Mouse (Mus musculus) liver, postnatal 0 days (tissue): Measurements from ENCODE around the gene Fam205a3. TPM values are rescaled to one million over a fixed set of nuclear protein-coding genes. Genes with fewer than 3 reads are reported as not detected.
"Not testable (repeated sequence)": the region's sequence is repeated elsewhere in the genome, so short reads cannot be mapped to it uniquely, and the experiment has no call there.

Experiments
- ATAC-seq: fragments of 200-750 bp; cut with Nextera tagmentation; 2 replicates; pipeline ENCODE4 v1.8.0; 2017; ENCODE audit warnings: mild to moderate bottlenecking, moderate library complexity
- DNase-seq: peaks from one replicate; pipeline ENCODE4 v3.0.0-alpha.2; 2016
- H3K27ac ChIP-seq: fragments of 300-500 bp; sonication (generic); 2 replicates; pipeline ENCODE4 v1.5.1; 2014; ENCODE audit warnings: antibody characterized with exemption, moderate library complexity, mild to moderate bottlenecking, low read depth
- H3K27me3 ChIP-seq: fragments of 300-500 bp; sonication (generic); 2 replicates; pipeline ENCODE4 v1.6.1; 2014; ENCODE audit warnings: low read length, control low read depth, mixed read lengths; ENCODE audit not compliant: insufficient read depth
- H3K36me3 ChIP-seq: fragments of 300-500 bp; sonication (generic); replicated peaks from 2 replicates; pipeline ENCODE4 v1.6.1; 2014; ENCODE audit warnings: mild to moderate bottlenecking, control low read depth, low read length, moderate library complexity, mixed read lengths; ENCODE audit not compliant: insufficient read depth
- H3K4me1 ChIP-seq: fragments of 300-500 bp; sonication (generic); 2 replicates; pipeline ENCODE4 v1.6.1; 2014; ENCODE audit warnings: antibody characterized with exemption, mild to moderate bottlenecking, control low read depth; ENCODE audit not compliant: insufficient read depth
- H3K4me2 ChIP-seq: fragments of 300-500 bp; sonication (generic); 2 replicates; pipeline ENCODE4 v1.6.1; 2014; ENCODE audit warnings: low read depth, mild to moderate bottlenecking, low read length, moderate library complexity, mixed read lengths
- H3K4me3 ChIP-seq: fragments of 300-500 bp; sonication (generic); 2 replicates; pipeline ENCODE4 v1.5.1; 2014; ENCODE audit warnings: low read depth, low read length
- H3K9ac ChIP-seq: fragments of 300-500 bp; sonication (generic); replicated peaks from 2 replicates; pipeline ENCODE4 v1.6.1; 2014; ENCODE audit warnings: mild to moderate bottlenecking, moderate library complexity
- H3K9me3 ChIP-seq: fragments of 300-500 bp; sonication (generic); 2 replicates; pipeline ENCODE4 v1.6.1; 2016; ENCODE audit warnings: mild to moderate bottlenecking, control low read depth, low read length, mixed read lengths
- WGBS: fragments of 180-500 bp; shearing (Covaris S2); extraction: QIAGEN DNeasy Blood & Tissue Kit; methylation state at CpG from one replicate; pipeline ENCODE4 v1.1.7; 2014; ENCODE audit not compliant: insufficient replicate concordance; 5-methylcytosine and 5-hydroxymethylcytosine counted together
- polyA plus RNA-seq: library from polyadenylated mRNA; unstranded; fragments of >200 nt; fragmentation: Nextera tagmentation; extraction: Ambion mirVana; gene quantifications from 2 replicates; pipeline ENCODE4 v1.2.1, GENCODE M21; 2015

Gene Fam205a3
- not detected in 2 replicates for polyA plus RNA-seq

DNA sequence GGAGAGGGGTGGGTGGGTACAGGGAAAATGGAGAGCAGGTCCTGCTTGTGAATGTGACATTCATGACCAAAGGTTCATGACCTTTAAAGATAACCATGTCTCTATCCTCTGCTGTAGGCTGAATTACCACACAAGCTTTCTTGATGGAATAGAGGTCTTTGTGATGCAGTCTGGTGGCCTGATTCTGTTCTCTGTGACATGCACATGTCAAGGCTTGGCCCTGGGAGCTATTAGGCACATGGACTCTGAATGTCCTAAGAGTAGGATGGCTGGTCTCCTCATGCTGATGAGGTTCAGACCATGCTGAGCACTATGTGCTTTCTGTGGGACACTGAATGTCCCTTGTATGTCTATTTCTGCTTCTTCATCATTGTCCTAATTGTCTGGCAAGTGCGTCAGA, at the start of gene Fam205a3:
Gene Fam205a3, plus strand, starts transcription at position 301 of the 400 bp plus-strand sequence.
- DNase-seq, H3K27ac ChIP-seq, H3K9ac ChIP-seq, H3K9me3 ChIP-seq, H3K4me1 ChIP-seq, H3K36me3 ChIP-seq, H3K4me3 ChIP-seq, ATAC-seq, H3K4me2 ChIP-seq, H3K27me3 ChIP-seq: not testable (repeated sequence)
- no CpG with 5 or more reads among the region's 1 CpGs for WGBS

DNA sequence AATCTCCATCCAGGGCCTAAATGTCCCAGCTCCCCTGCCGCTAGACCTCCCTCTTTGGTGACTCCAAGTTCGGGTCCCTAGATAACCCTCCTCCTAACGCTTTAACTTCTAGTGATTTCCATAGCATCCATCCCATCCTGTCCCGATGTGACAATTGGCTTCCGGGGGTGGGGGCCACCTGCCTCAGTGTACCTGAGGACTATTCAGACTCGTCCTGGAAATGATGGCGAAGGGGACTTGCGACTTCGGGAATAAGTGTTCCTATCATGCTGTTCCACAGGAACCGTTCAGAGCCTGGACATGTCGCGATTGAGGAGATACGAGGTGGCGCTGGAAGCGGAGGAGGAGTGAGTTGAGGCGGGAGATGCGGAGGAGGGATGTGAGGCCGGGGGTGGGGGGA, 24.2 kb upstream of the Fam205a3 start, which contains the start of gene Gm21953:
Gene Gm21953, plus strand, starts transcription at position 301 of the 400 bp plus-strand sequence.
- WGBS = no CpG with 5 or more reads among the region's 18 CpGs
- H3K4me2 ChIP-seq, H3K27ac ChIP-seq, ATAC-seq, H3K4me1 ChIP-seq, DNase-seq, H3K4me3 ChIP-seq, H3K27me3 ChIP-seq, H3K9me3 ChIP-seq, H3K9ac ChIP-seq, H3K36me3 ChIP-seq: not testable (repeated sequence)

Other genes starting within 250 kb of the Fam205a3 start
- not detected in 2 replicates for gene Gm3893, start 227.1 kb upstream of the Fam205a3 start, polyA plus RNA-seq
- gene Gm13304, start 203.5 kb upstream of the Fam205a3 start, polyA plus RNA-seq = not detected in 2 replicates
- gene Gm13306, start 164.9 kb upstream of the Fam205a3 start, polyA plus RNA-seq = not detected in 2 replicates
- 0.33 and 0.37 TPM in 2 replicates for gene Gm13305, start 149.7 kb upstream of the Fam205a3 start, polyA plus RNA-seq
- gene Gm10600, start 77.7 kb upstream of the Fam205a3 start, polyA plus RNA-seq = not detected in 2 replicates
- gene Ccl21b, start 62.6 kb upstream of the Fam205a3 start, polyA plus RNA-seq = not detected in 2 replicates
- not detected in 2 replicates for gene Gm21953, start 24.1 kb upstream of the Fam205a3 start, polyA plus RNA-seq
- gene Gm21586, start 121.0 kb downstream of the Fam205a3 start, polyA plus RNA-seq = not detected in 2 replicates
- not detected in 2 replicates for gene Gm2163, start 148.4 kb downstream of the Fam205a3 start, polyA plus RNA-seq
- gene Fam205a2, start 209.8 kb downstream of the Fam205a3 start, polyA plus RNA-seq = not detected in 2 replicates